Mouse (Mus musculus) gastrocnemius, adult 2 months (tissue): ENCODE data around the gene Rhbdl3. TPM values are rescaled to one million over a fixed set of nuclear protein-coding genes. Genes with fewer than 3 reads are reported as not detected.
"Not testable (repeated sequence)": the region's sequence is repeated elsewhere in the genome, so short reads cannot be mapped to it uniquely, and the experiment has no call there.

ENCODE experiments used
- DNase-seq: peaks from one replicate; pipeline ENCODE4 v3.0.0; 2022
- H3K27ac ChIP-seq: fragments of 200-600 bp; 2 replicates; pipeline ENCODE4 v1.8.1; 2022; ENCODE audit warnings: mild to moderate bottlenecking
- H3K4me3 ChIP-seq: fragments of 200-600 bp; 2 replicates; pipeline ENCODE4 v1.8.1; 2022; ENCODE audit warnings: mild to moderate bottlenecking, moderate library complexity
- CTCF ChIP-seq: fragments of 200-600 bp; IDR thresholded peaks from 2 replicates; pipeline ENCODE4 v1.8.1; 2022; ENCODE audit warnings: antibody characterized with exemption, mild to moderate bottlenecking, moderate library complexity
- intact Hi-C: fragments of 180-260 bp; cut with DNase I; formaldehyde crosslinking; loops from one replicate; pipeline ENCODE4 v1.15.1; 2025
- total RNA-seq, 2 experiments: library from RNA; stranded (reverse); gene quantifications; 2 replicates each; pipeline ENCODE4 v1.2.3; 2021

Gene Rhbdl3
- total RNA-seq, 2 experiments from 2014 or later: 3.9 to 7.6 TPM

GRCm38 (mm10) chr11:80377712-80378451 lies 77.2 kb downstream of the Rhbdl3 start, which contains the start of gene 5730455P16Rik:
TSS of gene 5730455P16Rik (minus strand) at chr11:80378034.
- intact Hi-C loops: no loop called here
- Histone ChIP-seq H3K27ac (peak within 1 kb of the TSS; percentile 93), H3K4me3 (peak within 1 kb of the TSS; percentile 100)
- TF ChIP-seq CTCF: peak; percentile 11; the same call in 1 of the 2 replicates
- DNase-seq: peak; percentile 92

GRCm38 (mm10) chr11:80378452-80379068 lies 77.8 kb downstream of the Rhbdl3 start:
- H3K27ac ChIP-seq: peak overlapping the region; percentile 93
- intact Hi-C loops, DNase-seq: not testable (repeated sequence)
- peak overlapping the region; percentile 100 for H3K4me3 ChIP-seq

- intact Hi-C loops, H3K4me3 ChIP-seq, DNase-seq, H3K27ac ChIP-seq: not testable (repeated sequence)
Measured at GRCm38 (mm10) chr11:80379184-80379583, 78.5 kb downstream of the Rhbdl3 start.

- intact Hi-C loops: no loop called here
- no peak for TF ChIP-seq CTCF
- Histone ChIP-seq H3K4me3 (peak overlapping the region; percentile 84), H3K27ac (peak overlapping the region; percentile 95)
- peak; percentile 31 for DNase-seq
Measured at GRCm38 (mm10) chr11:80382626-80383018, 81.9 kb downstream of the Rhbdl3 start.

- H3K27ac ChIP-seq: peak within 1 kb of the TSS; percentile 95
- intact Hi-C loops: no loop called here
- no peak for TF ChIP-seq CTCF
- peak within 1 kb of the TSS; percentile 84 for H3K4me3 ChIP-seq
- DNase-seq: peak; percentile 99
Measured at GRCm38 (mm10) chr11:80383019-80383625, 82.4 kb downstream of the Rhbdl3 start, which contains the start of gene Zfp207. TSS of gene Zfp207 (plus strand) at chr11:80383279.

GRCm38 (mm10) chr11:80383626-80384046 lies 82.9 kb downstream of the Rhbdl3 start:
- no peak for DNase-seq
- intact Hi-C loops: no loop called here
- peak overlapping the region; percentile 95 for H3K27ac ChIP-seq
- H3K4me3 ChIP-seq: peak overlapping the region; percentile 84
- TF ChIP-seq CTCF: no peak

- no peak for TF ChIP-seq CTCF
- intact Hi-C loops: no loop called here
- Histone ChIP-seq H3K27ac (peak overlapping the region; percentile 95), H3K4me3 (peak overlapping the region; percentile 84)
- DNase-seq: no peak
Measured at GRCm38 (mm10) chr11:80384461-80384860, 83.7 kb downstream of the Rhbdl3 start.

GRCm38 (mm10) chr11:80385055-80385454 lies 84.3 kb downstream of the Rhbdl3 start:
- H3K4me3 ChIP-seq: peak overlapping the region; percentile 84
- no peak for DNase-seq
- intact Hi-C loops: no loop called here
- TF ChIP-seq CTCF: no peak
- peak overlapping the region; percentile 95; the same call in 1 of the 2 replicates for H3K27ac ChIP-seq

GRCm38 (mm10) chr11:80386790-80387189 lies 86.1 kb downstream of the Rhbdl3 start:
- H3K4me3 ChIP-seq: peak overlapping the region; percentile 84
- TF ChIP-seq CTCF: no peak
- intact Hi-C loops: no loop called here

GRCm38 (mm10) chr11:80389885-80390284 lies 89.2 kb downstream of the Rhbdl3 start:
- Histone ChIP-seq H3K27ac (no peak overlapping the region), H3K4me3 (no peak overlapping the region)
- TF ChIP-seq CTCF: no peak
- no peak for DNase-seq
- intact Hi-C loops: no loop called here

More at GRCm38 (mm10) chr11:80386790-80387189, 86.1 kb downstream of the Rhbdl3 start:
- no peak for DNase-seq
- H3K27ac ChIP-seq: no peak overlapping the region

- DNase-seq: no peak
- Histone ChIP-seq H3K4me3 (no peak overlapping the region), H3K27ac (no peak overlapping the region)
- intact Hi-C loops: no loop called here
- TF ChIP-seq CTCF: no peak
Measured at GRCm38 (mm10) chr11:80391407-80392120, 90.9 kb downstream of the Rhbdl3 start.

- no peak for DNase-seq
- Histone ChIP-seq H3K4me3 (no peak overlapping the region), H3K27ac (no peak overlapping the region)
- TF ChIP-seq CTCF: no peak
- intact Hi-C loops: no loop called here
Measured at GRCm38 (mm10) chr11:80395930-80396329, 95.2 kb downstream of the Rhbdl3 start.
